Mouse (Mus musculus) liver, embryonic 13.5 days (tissue): ENCODE measurements at regions not wholly inside any gene's neighbourhood (a gene's known extent, or its start where the extent isn't known, plus 50 kb on each side); places are given as distances from the start of the nearest gene placed in this dataset.
"Not testable (repeated sequence)": the region's sequence is repeated elsewhere in the genome, so short reads cannot be mapped to it uniquely, and the experiment has no call there.

Experiments used
- ATAC-seq: fragments of 200-750 bp; cut with Nextera tagmentation; 2 replicates; pipeline ENCODE4 v1.8.0; 2017; ENCODE audit warnings: low read depth, mild to moderate bottlenecking, moderate number of reproducible peaks, moderate library complexity
- DNase-seq: peaks from one replicate; pipeline ENCODE4 v3.0.0; 2022
- H3K27ac ChIP-seq: fragments of 300-500 bp; sonication (generic); 2 replicates; pipeline ENCODE4 v1.5.1; 2015; ENCODE audit warnings: moderate library complexity, mild to moderate bottlenecking, inconsistent platforms
- H3K27me3 ChIP-seq: fragments of 300-500 bp; sonication (generic); 2 replicates; pipeline ENCODE4 v1.6.1; 2015; ENCODE audit warnings: mild to moderate bottlenecking, inconsistent platforms
- H3K36me3 ChIP-seq: fragments of 300-500 bp; sonication (generic); 2 replicates; pipeline ENCODE4 v1.6.1; 2015; ENCODE audit warnings: mild to moderate bottlenecking, inconsistent platforms
- H3K4me1 ChIP-seq: fragments of 300-500 bp; sonication (generic); replicated peaks from 2 replicates; pipeline ENCODE4 v1.6.1; 2015; ENCODE audit warnings: inconsistent platforms
- H3K4me2 ChIP-seq: fragments of 300-500 bp; sonication (generic); 2 replicates; pipeline ENCODE4 v1.6.1; 2015; ENCODE audit warnings: inconsistent platforms, mild to moderate bottlenecking, moderate library complexity
- H3K4me3 ChIP-seq: fragments of 300-500 bp; sonication (generic); replicated peaks from 2 replicates; pipeline ENCODE4 v1.5.1; 2015; ENCODE audit warnings: mild to moderate bottlenecking, inconsistent platforms
- H3K9ac ChIP-seq: fragments of 300-500 bp; sonication (generic); 2 replicates; pipeline ENCODE4 v1.6.1; 2015; ENCODE audit warnings: mild to moderate bottlenecking, inconsistent platforms
- H3K9me3 ChIP-seq: fragments of 300-500 bp; sonication (generic); replicated peaks from 2 replicates; pipeline ENCODE4 v1.6.1; 2016; ENCODE audit warnings: inconsistent platforms
- WGBS: fragments of 180-500 bp; shearing (Covaris S2); methylation state at CpG from one replicate; pipeline ENCODE4 v1.1.7; 2015; ENCODE audit not compliant: insufficient replicate concordance; 5-methylcytosine and 5-hydroxymethylcytosine counted together

DNA sequence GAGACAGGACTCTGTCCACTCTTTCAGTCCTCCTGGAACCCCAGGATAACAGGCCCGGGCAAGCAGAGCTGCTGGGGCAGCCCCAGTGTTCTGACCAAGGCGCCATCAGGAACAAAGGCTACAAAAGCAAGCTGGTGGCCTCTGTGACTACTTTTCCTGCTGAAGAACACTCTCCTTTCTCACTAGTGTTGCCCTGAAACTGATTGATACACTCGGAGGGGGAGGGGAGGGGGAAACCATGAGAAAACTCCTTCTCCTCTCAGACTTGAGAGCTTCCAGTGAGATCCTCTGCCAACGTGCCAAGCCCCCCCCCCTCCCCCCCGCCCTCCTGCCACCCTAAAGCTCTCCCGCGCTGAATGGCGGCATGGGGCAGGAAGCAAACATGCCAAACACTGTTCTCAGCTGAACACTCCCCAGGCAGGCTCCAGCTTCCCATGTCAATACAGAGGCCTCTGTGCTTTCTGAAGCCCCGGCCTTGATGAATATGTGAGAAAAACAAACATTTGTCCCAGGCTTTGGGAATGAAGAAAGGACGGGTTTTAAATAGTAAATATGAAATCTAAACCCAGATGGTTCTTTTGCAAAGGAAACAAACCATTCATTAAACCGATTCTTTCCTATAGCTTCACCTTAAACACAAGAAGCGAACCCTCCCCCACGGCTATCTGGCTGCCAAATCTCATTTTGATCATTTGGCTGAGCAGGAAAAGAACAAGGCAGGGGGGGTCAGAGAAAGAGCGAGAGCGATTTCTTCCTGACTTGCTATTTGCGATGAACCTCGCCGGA lies 166.3 kb upstream of the Rgma start:
- Histone ChIP-seq H3K36me3 (no peaks in the 10 kb centered on the region), H3K9ac (no peak overlapping the region), H3K4me3 (no peak overlapping the region), H3K27me3 (no peaks in the 10 kb centered on the region), H3K4me1 (no peaks in the 10 kb centered on the region), H3K9me3 (no peaks in the 10 kb centered on the region), H3K4me2 (no peak overlapping the region), H3K27ac (no peak overlapping the region)
- 30% methylated on average over 18 of the region's 18 CpGs for WGBS
- no peak for ATAC-seq
- DNase-seq: no peak

DNA sequence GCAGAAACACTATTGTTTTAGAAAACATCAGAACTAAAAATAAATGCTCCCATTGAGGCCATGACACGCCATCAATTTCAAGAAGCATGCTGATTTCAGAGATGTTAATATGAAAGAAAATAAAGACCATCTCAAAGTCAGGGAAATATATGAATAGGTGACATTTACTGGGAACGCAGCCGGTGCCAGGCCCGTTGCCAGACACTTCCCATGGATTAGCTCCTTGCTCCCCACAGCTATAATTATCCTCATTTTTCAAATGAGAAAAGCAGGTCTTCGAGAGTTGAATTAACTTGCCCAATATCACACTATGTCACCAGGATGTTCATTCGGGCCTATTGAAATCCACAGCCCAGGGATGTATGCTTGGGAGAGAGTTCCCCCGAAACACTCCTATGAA lies 165.2 kb upstream of the Rgma start:
- H3K9ac ChIP-seq: no peak overlapping the region
- no peaks in the 10 kb centered on the region for H3K4me1 ChIP-seq
- no peaks in the 10 kb centered on the region for H3K36me3 ChIP-seq
- H3K4me2 ChIP-seq: no peak overlapping the region
- H3K27ac ChIP-seq: no peak overlapping the region
- ATAC-seq (no peak), DNase-seq (no peak)
- no peaks in the 10 kb centered on the region for H3K27me3 ChIP-seq
- H3K4me3 ChIP-seq: no peak overlapping the region
- no peaks in the 10 kb centered on the region for H3K9me3 ChIP-seq
- 70% methylated on average over 7 of the region's 7 CpGs for WGBS

DNA sequence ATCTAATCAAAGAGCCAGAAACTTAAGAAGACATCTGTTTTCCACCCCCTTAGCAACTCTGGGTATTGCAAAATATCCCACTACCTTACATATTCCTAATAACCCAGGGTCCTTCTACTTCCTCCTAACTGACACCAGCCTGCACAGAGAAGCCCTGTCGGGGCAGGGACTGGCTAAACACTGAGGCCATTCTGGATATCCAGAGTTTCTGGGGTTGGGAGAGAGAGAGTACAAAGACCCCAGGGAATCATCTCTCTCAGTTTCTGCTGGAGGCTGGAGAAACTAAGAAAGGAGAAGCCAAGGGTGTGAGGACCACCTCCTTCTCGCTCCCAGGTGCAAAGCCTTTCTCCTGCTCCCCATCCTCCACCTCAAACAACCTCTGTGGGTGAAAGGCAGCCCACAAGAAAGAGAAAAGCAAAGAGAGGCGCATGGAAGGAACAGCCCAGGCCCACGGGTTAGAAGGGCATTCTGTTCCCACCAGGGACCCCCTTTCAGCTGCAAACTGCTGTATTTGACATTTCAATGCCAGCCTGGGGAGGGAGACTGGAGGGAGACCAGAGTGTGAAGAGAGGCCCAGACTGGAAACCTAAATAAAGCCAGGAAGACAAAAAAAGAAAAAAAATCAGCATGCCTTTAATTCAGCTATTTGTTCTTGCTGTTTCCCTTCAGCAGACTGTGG lies 152.9 kb upstream of the Rgma start:
- Histone ChIP-seq H3K9ac (no peak overlapping the region), H3K27me3 (no peaks in the 10 kb centered on the region), H3K4me2 (no peak overlapping the region), H3K4me1 (no peaks in the 10 kb centered on the region), H3K9me3 (no peaks in the 10 kb centered on the region), H3K36me3 (no peaks in the 10 kb centered on the region), H3K27ac (no peak overlapping the region), H3K4me3 (no peak overlapping the region)
- ATAC-seq: no peak
- 19% methylated on average over 4 of the region's 4 CpGs for WGBS
- DNase-seq: no peak

DNA sequence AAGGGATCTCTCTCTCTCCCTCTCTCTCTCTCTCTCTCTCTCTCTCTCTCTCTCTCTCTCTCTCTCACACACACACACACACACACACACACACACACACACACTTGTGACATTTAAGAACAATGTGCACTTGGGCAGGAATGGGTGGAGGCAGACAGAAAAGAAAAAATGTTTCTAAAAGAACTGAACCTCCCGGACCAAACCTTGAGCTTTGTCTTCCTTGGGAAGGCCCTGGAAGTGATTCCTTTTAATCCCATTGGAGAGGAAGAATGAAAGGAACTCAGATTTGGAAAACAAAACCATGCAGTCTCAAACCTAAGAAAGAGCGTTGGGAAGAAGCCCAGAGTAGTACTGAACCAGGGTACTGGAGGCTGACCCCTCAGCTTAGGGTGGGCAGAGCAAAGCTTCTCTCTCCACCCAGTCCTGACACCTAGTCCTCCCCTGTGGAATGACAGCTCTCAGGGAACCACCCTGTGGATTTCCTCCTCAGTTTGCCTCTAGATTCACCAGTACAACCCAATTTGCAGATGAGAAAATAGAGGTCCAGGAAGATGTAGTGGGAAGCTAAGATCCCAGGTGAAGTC lies 152.3 kb upstream of the Rgma start:
- 36% methylated on average over 2 of the region's 2 CpGs for WGBS
- Histone ChIP-seq H3K36me3 (no peaks in the 10 kb centered on the region), H3K4me1 (no peaks in the 10 kb centered on the region), H3K4me2 (no peak overlapping the region), H3K9me3 (no peaks in the 10 kb centered on the region), H3K27ac (no peak overlapping the region), H3K9ac (no peak overlapping the region), H3K4me3 (no peak overlapping the region), H3K27me3 (no peaks in the 10 kb centered on the region)
- DNase-seq (no peak), ATAC-seq (no peak)

DNA sequence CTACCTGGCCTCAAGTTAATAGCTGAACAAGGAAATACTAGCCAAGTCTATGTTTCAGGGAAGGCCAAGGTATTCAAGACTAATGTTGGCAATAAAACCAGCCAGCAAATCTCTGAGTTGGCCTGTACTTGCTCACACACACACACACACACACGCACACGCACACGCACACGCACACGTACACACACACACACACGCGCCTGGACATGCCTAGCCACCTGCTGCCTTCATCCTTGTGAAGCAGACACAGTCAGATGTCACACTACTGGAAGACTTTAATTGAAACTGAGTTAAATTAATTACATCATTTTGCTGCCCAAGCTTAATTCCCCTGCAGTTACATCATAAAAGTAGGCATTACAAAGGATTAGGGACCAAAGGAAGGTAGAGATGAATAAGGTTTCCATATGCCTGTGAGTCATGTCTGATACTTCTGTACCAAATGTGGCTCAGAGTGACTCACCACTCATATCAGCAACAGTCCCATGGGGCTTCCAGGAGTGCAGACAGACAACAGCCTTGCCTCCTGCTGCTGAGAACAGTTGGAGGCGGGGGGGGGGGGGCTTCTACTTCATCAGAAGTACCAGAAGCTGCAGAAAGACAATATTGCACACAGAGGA lies 141.7 kb upstream of the Rgma start:
- Histone ChIP-seq H3K9ac (no peak overlapping the region), H3K4me3 (no peak overlapping the region), H3K27me3 (no peaks in the 10 kb centered on the region), H3K4me2 (no peak overlapping the region), H3K36me3 (no peaks in the 10 kb centered on the region), H3K4me1 (no peaks in the 10 kb centered on the region), H3K27ac (no peak overlapping the region), H3K9me3 (no peaks in the 10 kb centered on the region; the same call in 1 of the 2 replicates)
- ATAC-seq (no peak), DNase-seq (no peak)
- WGBS: 81% methylated on average over 8 of the region's 8 CpGs

DNA sequence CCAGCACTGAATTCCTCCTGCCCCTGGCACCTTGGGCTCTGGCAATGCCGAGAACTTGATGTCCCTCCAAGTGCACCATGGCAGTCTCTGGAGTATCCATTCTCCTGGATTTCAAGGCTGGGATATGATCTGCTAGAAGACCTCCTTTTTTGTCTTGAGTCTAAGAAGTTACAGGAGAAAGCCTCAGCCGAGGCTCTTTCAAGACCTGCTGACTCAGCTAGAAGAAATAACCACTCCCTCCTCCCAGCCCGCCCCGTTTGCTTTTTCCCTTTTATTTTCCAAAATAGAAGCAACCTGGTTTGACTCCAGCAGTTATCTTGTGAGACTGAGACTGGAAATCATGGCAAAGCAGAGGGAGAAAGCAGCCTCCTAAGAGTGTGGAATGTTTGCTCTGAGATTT lies 136.8 kb upstream of the Rgma start:
- no peak for DNase-seq
- Histone ChIP-seq H3K4me1 (no peaks in the 10 kb centered on the region), H3K4me3 (no peak overlapping the region), H3K9me3 (0 out of 2 replicates have a peak, but pooled peaks cover 3% of the 10 kb centered on the region), H3K9ac (no peak overlapping the region), H3K4me2 (no peak overlapping the region), H3K36me3 (no peaks in the 10 kb centered on the region), H3K27ac (no peak overlapping the region), H3K27me3 (no peaks in the 10 kb centered on the region)
- WGBS: 33% methylated on average over 4 of the region's 4 CpGs
- ATAC-seq: no peak

DNA sequence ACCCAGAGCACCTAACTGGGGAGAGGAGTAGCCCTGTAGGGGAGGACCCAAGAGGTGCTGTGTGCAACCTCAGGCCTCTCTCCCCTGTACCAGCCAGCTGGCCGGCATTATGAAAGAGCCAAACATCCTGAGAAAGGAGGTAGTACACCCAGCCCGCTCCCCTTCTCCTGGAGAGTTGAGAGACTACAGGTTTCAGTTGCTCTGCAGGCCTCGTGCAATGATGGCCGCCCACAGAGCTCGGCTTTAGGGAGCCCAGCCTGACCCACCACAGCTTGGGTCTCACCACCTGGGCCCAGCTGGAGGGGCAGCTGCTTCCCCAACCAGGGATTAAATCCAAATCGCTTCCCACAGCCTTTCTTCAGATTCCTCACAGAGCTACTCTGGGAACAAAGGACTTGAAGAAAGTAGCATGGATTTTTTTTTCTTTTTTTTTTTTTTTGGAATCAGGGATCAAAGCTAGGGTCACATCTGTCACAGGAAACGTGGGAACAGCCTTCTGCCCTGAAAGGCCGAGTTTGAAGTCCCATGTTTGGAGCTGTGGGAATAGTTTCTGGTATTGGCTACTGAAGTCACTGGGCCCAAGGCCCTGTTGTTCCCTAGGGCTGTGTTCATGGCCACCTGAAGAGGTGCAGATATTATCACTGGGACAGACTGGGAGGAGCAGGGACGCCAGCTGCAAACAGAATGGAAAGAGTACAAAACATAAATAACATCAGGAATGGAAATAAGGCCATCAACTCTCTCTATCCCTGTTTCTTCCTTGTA lies 131.5 kb upstream of the Rgma start:
- no peak for ATAC-seq
- no peaks in the 10 kb centered on the region for H3K36me3 ChIP-seq
- H3K4me1 ChIP-seq: no peaks in the 10 kb centered on the region
- no peak for DNase-seq
- 52% methylated on average over 9 of the region's 9 CpGs for WGBS
- 0 out of 2 replicates have a peak, but pooled peaks cover 3% of the 10 kb centered on the region for H3K9me3 ChIP-seq
- no peak overlapping the region for H3K4me2 ChIP-seq
- H3K27me3 ChIP-seq: no peaks in the 10 kb centered on the region
- H3K9ac ChIP-seq: no peak overlapping the region
- H3K27ac ChIP-seq: no peak overlapping the region
- no peak overlapping the region for H3K4me3 ChIP-seq

DNA sequence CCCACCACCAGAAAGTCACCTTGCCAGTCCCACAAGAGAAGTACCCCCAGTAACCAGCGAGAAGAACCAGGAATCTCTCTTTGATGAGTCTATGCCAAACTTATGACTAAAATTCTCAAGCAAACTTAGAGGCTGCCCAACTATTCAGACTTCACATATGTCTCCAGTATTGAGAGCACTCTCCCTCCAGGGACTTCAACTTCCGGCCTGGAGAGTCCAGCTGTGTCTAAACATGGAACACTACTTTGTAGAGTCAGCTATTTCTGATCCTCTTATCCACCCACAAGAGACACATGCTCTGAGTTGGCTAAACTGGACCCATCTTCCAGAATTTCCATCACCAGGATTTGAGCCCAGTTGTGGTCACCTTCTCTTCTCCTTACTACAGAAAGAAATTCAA lies 129.9 kb upstream of the Rgma start:
- 60% methylated on average over 2 of the region's 2 CpGs for WGBS
- ATAC-seq: no peak

DNA sequence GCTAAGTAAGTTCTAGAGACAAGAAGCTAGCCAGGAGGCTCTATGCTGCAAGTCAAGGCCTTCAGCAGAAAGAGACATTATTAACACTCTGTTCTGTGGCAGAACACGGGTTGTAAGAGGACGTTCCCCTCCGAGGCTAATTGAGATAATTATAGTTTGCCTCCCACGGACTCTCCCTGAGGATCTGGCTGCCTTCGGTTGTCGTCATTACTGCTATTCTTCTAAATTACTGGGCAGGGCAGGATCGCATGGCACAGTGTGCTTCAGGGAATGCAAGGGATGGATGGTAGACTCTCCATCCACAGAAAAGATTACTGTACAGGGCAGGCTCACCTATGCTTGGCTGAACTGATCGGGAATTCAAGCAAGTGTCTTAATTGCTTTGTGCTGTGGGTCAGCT lies 124.7 kb upstream of the Rgma start:
- Histone ChIP-seq H3K9me3 (no peaks in the 10 kb centered on the region), H3K9ac (no peak overlapping the region), H3K27me3 (no peaks in the 10 kb centered on the region), H3K4me2 (no peak overlapping the region), H3K36me3 (no peaks in the 10 kb centered on the region), H3K4me3 (no peak overlapping the region), H3K4me1 (no peaks in the 10 kb centered on the region), H3K27ac (no peak overlapping the region)
- ATAC-seq: no peak
- 66% methylated on average over 8 of the region's 8 CpGs for WGBS
- no peak for DNase-seq

More for the DNA sequence above, 129.9 kb upstream of the Rgma start:
- no peak for DNase-seq
- H3K27me3 ChIP-seq: no peaks in the 10 kb centered on the region
- H3K9ac ChIP-seq: no peak overlapping the region
- no peak overlapping the region for H3K27ac ChIP-seq
- H3K36me3 ChIP-seq: no peaks in the 10 kb centered on the region
- no peaks in the 10 kb centered on the region for H3K4me1 ChIP-seq
- no peak overlapping the region for H3K4me2 ChIP-seq
- no peak overlapping the region for H3K4me3 ChIP-seq
- H3K9me3 ChIP-seq: 0 out of 2 replicates have a peak, but pooled peaks cover 3% of the 10 kb centered on the region

DNA sequence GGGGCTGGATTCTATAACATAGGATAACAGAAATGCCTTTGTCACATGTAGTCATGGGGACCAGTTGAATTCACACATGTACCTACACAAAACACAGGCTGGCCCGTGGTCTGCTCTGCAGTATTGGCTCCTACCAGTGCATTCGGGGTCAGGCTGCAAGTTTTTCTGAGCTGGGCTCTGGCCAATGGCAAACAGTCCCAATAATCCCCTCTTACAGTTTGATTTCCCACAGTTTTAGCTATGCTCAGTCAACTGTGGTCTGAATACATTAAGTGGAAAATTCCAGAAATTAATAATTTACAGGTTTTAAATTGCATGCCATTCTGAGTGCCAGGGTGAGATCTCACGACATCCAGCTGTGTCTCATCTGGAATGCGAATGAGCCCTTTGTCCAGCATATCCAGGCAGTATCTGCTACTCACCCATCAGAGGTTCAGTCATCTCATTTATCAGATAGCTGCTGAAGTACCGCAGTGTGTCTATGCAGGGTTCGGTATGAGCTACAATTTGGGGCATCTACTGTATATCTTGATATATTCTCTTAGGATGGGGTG lies 124.0 kb upstream of the Rgma start:
- H3K9ac ChIP-seq: no peak overlapping the region
- H3K4me1 ChIP-seq: no peaks in the 10 kb centered on the region
- DNase-seq (no peak), ATAC-seq (no peak)
- WGBS: 64% methylated on average over 6 of the region's 6 CpGs
- H3K27ac ChIP-seq: no peak overlapping the region
- no peaks in the 10 kb centered on the region for H3K9me3 ChIP-seq
- no peaks in the 10 kb centered on the region for H3K27me3 ChIP-seq
- no peak overlapping the region for H3K4me2 ChIP-seq
- no peaks in the 10 kb centered on the region for H3K36me3 ChIP-seq
- H3K4me3 ChIP-seq: no peak overlapping the region

DNA sequence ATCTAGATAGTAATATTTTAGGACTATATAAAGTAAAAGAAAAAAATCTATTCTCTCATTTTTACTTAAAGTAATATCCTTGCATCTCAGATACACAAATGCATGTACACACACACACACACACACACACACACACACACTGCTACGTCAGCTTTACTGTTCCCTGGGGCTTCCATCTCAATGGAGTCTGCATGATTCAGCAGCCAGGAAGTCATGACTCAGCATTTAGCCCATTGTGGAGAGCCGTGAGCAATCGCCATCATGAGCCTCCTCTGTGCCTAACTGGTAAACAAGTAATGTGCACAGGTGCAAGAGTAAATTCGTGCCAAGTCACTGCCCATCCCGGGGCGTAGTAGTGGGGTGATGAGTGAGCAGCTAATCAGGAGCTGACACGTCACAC lies 120.3 kb upstream of the Rgma start:
- not testable (repeated sequence) for ATAC-seq

More for the DNA sequence above, 120.3 kb upstream of the Rgma start:
- H3K36me3 ChIP-seq, H3K4me3 ChIP-seq, H3K4me1 ChIP-seq, H3K9ac ChIP-seq, DNase-seq, H3K27me3 ChIP-seq, H3K27ac ChIP-seq, H3K4me2 ChIP-seq, H3K9me3 ChIP-seq: not testable (repeated sequence)
- 63% methylated on average over 7 of the region's 7 CpGs for WGBS
